In the genomic region with DNA sequence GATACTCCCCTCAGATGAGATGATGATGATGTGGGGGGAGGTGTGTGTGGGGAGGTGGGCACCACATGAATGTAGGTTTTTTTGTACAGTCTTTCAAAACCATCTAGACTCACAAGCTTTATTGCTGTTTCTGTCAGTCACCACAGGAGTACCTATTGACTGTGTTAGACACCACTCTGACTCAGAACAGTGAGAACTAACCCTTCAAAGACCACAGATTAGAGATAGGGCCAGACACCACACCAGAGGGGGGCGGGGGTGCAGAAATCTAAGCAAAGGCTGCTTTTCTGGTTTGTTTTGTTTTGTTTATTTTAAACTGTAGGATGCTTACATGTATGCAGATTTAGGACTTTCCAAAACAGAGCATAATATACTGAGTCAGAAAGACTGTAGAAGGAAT, we compare ENCODE assay signal across 26 mouse cellular contexts.
"Had no signal": no experiment of that assay in that cellular context is flagged by ENCODE, and none has a peak within 500 bp of the region (broad histone marks: within the 10 kb centered on the region; RNA-seq: fewer than 3 reads in every experiment).

No protein-coding gene starts in this region.

- ATAC-seq: hindbrain, postnatal 0 days; intestine, embryonic 16.5 days had no signal

- H3K36me3 ChIP-seq: heart, embryonic 13.5 days; heart, embryonic 15.5 days; hindbrain, embryonic 13.5 days; hindbrain, embryonic 15.5 days; kidney, embryonic 15.5 days; limb, embryonic 13.5 days; limb, embryonic 15.5 days had no signal

- H3K4me2 ChIP-seq: heart, embryonic 11.5 days; heart, embryonic 13.5 days; heart, embryonic 15.5 days; hindbrain, embryonic 13.5 days; hindbrain, embryonic 15.5 days; kidney, embryonic 15.5 days; limb, embryonic 13.5 days; limb, embryonic 15.5 days had no signal

- DNase-seq: gastrocnemius, postnatal 14 days; gastrocnemius, postnatal 36 days; heart, adult 11 months; heart, adult 2 months; heart, postnatal 14 days; heart, postnatal 36 days; kidney, adult 11 months; kidney, adult 2 months; kidney, adult 9 months; kidney, postnatal 14 days; kidney, postnatal 36 days; layer of hippocampus, adult 9-11 months; layer of hippocampus, postnatal 36 days; left cerebral cortex, postnatal 4 days had no signal

- H3K27ac ChIP-seq: heart, adult 2 months; heart, embryonic 13.5 days; heart, embryonic 15.5 days; hindbrain, embryonic 13.5 days; hindbrain, embryonic 15.5 days; hindbrain, postnatal 0 days; kidney, embryonic 15.5 days; kidney, postnatal 0 days; limb, embryonic 13.5 days; limb, embryonic 15.5 days; liver, embryonic 14.5 days had no signal

- H3K4me1 ChIP-seq: heart, embryonic 15.5 days; hindbrain, embryonic 15.5 days had no signal

- H3K9ac ChIP-seq: heart, embryonic 13.5 days; heart, embryonic 15.5 days; hindbrain, embryonic 13.5 days; hindbrain, embryonic 15.5 days; kidney, embryonic 15.5 days; limb, embryonic 13.5 days; limb, embryonic 15.5 days; liver, embryonic 14.5 days had no signal

- H3K9me3 ChIP-seq: heart, embryonic 13.5 days; heart, embryonic 15.5 days; hindbrain, embryonic 13.5 days; hindbrain, embryonic 15.5 days; kidney, embryonic 15.5 days; limb, embryonic 13.5 days; limb, embryonic 15.5 days had no signal

- H3K4me3 ChIP-seq: heart, adult 2 months; heart, embryonic 13.5 days; heart, embryonic 15.5 days; hindbrain, embryonic 13.5 days; hindbrain, embryonic 15.5 days; kidney, embryonic 15.5 days; limb, embryonic 13.5 days; limb, embryonic 15.5 days had no signal
